Mouse (Mus musculus): ENCODE data around the gene Gm11639. TPM values are rescaled to one million over a fixed set of nuclear protein-coding genes. Genes with fewer than 3 reads are reported as not detected.

Gm11639 gene
- total RNA-seq, 2 experiments from 2014 or later = 0.79 to 1.3 TPM

DNA sequence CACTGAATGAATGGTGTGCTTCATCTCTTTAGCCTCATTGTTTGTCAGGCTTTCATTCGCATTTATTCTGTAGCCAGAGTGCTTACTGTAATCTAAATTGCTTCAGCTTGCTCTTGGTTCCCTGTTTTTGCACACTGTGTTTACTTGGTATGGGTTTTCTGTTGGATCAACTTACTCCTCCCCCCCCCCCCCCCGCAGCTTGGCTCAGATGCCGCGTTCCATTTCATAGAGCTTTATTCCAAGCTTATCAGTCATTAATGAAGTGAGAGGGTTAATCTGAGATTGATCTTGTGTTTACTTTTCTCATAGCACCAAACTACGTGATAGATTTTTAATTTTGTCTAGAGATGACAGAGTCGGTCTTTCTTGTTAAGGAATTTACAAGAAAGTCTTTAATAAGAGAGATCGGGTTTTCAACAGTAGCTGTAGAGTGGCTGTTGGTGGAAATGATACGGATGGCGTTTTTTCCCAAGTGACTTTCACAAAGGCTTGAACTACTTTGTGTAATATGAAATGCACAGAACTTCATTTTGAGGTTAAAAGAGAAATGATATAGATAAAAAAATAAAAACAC, 59.6 kb downstream of the Gm11639 start:
- intact Hi-C loops (cut with DNase I) = no loop called here
- H3K27ac ChIP-seq = no peak overlapping the region
- TF ChIP-seq CTCF (IDR thresholded peaks at IDR 0.05) = no peak
- no peak overlapping the region for H3K4me3 ChIP-seq
- DNase-seq (ENCODE audit: extremely low spot score in 1 of 2, low spot score in 2 of 2) = no peak

DNA sequence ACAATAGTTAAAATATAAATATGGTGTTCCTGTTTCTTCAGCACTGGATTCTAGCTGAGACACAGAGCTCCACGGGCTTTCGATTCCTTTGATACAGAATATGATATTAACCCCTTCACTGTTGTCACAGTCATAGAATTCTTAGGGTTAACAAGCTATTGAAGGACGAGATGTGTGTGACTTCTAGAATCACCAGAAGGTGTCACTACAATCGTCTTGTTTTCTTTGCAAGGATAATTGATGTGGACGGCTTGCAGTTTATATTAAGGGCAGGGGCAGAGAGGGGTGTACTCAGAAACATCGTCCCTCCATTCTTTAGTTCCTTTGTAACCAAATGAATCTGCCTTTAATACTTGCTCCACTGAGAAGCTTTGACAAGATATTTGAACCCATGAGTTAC, 80.3 kb downstream of the Gm11639 start:
- no peak overlapping the region for H3K4me3 ChIP-seq
- H3K27ac ChIP-seq = no peak overlapping the region
- DNase-seq (ENCODE audit: extremely low spot score in 1 of 2, low spot score in 2 of 2) = no peak
- intact Hi-C loops (cut with DNase I) = no loop called here
- peak; percentile 12 for TF ChIP-seq CTCF (IDR thresholded peaks at IDR 0.05)

DNA sequence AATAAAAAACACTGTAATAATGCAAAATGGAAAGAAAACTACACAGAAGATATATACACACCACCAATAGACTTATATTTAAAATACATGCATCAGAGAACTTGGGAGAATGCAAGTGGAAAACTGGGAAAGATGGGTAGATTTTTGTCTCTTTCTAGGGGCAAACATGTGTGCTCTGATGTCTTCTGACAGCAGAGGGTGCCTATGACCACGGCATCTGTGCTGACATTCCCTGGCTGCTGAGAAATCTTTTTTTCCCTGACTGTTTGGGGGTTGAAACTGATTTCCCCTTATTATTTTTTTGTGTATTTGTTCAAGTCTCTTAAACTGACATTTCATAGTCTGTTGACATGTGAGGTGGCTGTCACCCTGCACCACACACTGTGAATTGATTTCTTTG, 81.6 kb downstream of the Gm11639 start:
- intact Hi-C loops (cut with DNase I) = no loop called here
- no peak overlapping the region for H3K4me3 ChIP-seq
- no peak for DNase-seq (ENCODE audit: extremely low spot score in 1 of 2, low spot score in 2 of 2)
- no peak for TF ChIP-seq CTCF (IDR thresholded peaks at IDR 0.05)
- no peak overlapping the region for H3K27ac ChIP-seq

DNA sequence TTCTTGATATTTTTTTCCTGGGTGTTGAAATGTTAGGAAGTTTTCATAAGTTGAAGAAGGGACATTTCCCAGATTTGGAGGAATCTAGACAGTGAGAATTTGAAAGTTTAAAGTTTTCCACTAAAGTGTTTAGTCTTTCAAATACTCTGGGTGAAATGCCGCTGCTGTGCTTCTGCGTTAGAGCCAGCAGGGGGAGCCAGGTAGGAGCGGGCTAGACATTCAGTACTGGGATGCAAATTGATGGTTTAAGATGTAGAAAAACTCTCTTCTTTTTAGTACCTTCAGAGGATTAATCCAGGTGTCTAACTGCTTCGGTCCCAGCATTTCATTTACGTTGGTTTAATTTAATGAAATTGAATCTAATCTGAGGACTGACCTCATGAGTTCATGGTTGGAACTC, 82.6 kb downstream of the Gm11639 start:
- Histone ChIP-seq H3K27ac (no peak overlapping the region), H3K4me3 (no peak overlapping the region)
- intact Hi-C loops (cut with DNase I) = loop anchor here (1.0 to 2.0 kb wide), 2 partner anchors 177 to 357 kb away; no protein-coding TSS in a partner anchor
- DNase-seq (ENCODE audit: extremely low spot score in 1 of 2, low spot score in 2 of 2) = peak; percentile 23 to 51
- peak; percentile 87 for TF ChIP-seq CTCF (IDR thresholded peaks at IDR 0.05)

DNA sequence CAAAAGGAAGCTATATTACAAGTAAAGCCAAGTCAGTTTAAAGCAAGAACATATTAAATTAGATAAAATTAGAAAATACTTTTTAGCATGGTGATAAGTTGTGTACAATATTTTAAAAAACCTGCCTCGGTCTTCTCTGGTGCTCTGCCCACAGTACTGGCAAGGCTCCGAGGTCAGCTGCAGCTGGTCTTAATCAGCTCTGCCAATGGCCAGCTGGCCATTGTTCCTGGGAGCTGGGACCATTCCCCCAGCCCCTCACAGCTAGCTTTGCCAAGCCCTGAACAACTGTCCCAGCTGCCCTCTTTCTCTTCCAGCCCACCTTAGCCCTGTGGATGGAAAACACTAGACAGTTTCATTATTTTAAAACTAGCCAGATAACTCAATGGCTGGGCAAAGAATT, 93.3 kb downstream of the Gm11639 start:
- no peak overlapping the region for H3K27ac ChIP-seq
- no peak overlapping the region for H3K4me3 ChIP-seq
- intact Hi-C loops (cut with DNase I) = no loop called here
- no peak for TF ChIP-seq CTCF (IDR thresholded peaks at IDR 0.05)
- no peak for DNase-seq (ENCODE audit: extremely low spot score in 1 of 2, low spot score in 2 of 2)

DNA sequence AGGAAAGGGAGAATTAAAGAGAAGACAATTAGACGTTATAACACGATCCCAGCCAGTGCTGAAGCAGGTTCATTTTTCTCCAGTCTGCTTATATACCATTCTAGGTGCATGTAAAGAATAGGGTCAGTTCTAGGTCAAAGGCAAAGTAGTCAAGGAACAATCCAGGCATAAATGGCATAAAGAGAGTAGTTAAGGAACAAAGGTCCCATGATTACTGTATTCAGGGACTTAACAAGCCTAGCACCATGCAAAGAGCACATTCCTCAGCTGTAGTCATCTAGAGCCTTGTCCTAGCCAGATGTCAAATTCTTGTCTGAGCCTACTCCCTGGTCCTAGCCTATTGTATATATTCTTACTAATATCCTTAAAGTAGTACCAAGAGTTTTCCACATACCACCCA, 259.2 kb downstream of the Gm11639 start:
- no peak for DNase-seq (ENCODE audit: extremely low spot score in 1 of 2, low spot score in 2 of 2)
- intact Hi-C loops (cut with DNase I) = no loop called here
- no peak for TF ChIP-seq CTCF (IDR thresholded peaks at IDR 0.05)

DNA sequence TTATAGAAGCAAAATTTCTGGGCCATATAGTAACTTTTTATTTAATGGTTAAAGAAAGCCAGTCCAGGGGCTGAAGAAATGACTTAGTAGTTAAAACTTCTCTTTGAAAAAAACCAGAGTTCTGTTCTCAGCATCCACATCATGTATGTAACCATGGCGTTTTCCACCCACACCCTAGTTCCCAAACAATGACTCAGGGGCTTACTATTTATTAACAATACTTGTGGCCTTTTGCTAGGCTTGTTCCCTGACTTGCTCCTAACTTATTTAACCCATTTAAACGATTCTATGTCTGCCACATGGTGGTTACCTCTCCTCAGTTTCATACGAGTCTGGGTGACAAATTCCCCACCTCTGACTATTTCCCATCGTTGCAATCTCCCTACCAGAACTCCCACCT, 266.8 kb downstream of the Gm11639 start:
- intact Hi-C loops (cut with DNase I) = no loop called here
- Histone ChIP-seq H3K27ac (no peak overlapping the region), H3K4me3 (no peak overlapping the region)
- DNase-seq (ENCODE audit: extremely low spot score in 1 of 2, low spot score in 2 of 2) = no peak
- no peak for TF ChIP-seq CTCF (IDR thresholded peaks at IDR 0.05)

More for the DNA sequence above, 259.2 kb downstream of the Gm11639 start:
- H3K27ac ChIP-seq = no peak overlapping the region
- H3K4me3 ChIP-seq = no peak overlapping the region

DNA sequence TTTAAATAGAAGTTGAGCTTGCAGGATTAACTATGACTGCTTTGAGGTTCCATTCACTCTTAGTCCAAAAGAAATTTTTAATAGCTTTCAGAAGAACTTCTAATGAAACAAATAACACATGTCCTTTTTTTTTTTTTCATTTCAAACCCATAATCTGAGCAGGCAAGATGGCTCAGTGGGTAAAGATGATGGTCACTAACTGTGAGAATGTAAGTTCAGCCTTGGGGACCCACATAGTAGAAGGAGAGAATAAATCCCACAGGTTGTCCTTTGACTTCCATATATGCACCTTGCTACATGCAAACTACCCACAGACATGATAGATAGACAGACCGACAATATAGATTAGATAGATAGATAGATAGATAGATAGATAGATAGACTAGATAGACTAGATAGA, 282.4 kb downstream of the Gm11639 start:
- no peak for TF ChIP-seq CTCF (IDR thresholded peaks at IDR 0.05)
- intact Hi-C loops (cut with DNase I) = no loop called here
- no peak overlapping the region for H3K4me3 ChIP-seq
- H3K27ac ChIP-seq = no peak overlapping the region
- DNase-seq (ENCODE audit: extremely low spot score in 1 of 2, low spot score in 2 of 2) = no peak

DNA sequence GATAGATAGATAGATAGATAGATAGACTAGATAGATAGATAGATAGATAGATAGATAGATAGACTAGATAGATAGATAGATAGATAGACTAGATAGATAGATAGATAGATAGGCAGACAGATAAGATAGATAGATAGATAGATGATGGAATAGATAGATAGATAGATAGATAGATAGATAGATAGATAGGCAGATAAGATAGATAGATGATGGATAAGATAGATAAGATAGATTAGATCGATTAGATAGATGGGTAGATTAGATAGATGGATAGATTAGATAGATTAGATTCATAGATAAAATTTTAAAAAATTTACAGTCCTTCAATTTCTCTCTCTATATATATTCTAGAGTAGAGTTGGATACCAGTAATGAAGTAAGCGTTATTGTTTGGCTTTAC, 282.9 kb downstream of the Gm11639 start:
- TF ChIP-seq CTCF (IDR thresholded peaks at IDR 0.05) = no peak
- Histone ChIP-seq H3K4me3 (no peak overlapping the region), H3K27ac (no peak overlapping the region)
- DNase-seq (ENCODE audit: extremely low spot score in 1 of 2, low spot score in 2 of 2) = no peak
- intact Hi-C loops (cut with DNase I) = no loop called here

DNA sequence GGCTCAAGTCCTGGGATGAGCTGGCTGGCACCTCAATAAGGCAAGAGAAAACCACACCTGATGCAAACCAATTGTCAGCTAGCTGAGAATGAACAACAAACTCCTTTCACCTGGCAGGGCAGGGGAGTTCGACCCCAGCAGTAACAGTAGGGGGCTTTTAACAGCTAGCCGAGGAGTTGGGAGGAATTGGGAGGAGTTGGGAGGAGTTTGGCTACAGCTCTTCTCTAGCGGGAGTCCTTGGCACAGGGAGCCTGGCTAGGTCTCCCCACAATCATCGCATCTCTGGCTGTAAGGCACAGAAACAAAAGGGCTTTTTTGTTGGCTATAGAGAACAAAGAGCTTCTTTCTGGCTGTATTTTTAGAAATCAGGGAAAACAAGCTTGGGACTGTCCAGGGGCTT, 285.8 kb downstream of the Gm11639 start:
- intact Hi-C loops (cut with DNase I) = no loop called here
- no peak for TF ChIP-seq CTCF (IDR thresholded peaks at IDR 0.05)
- DNase-seq (ENCODE audit: extremely low spot score in 1 of 2, low spot score in 2 of 2) = no peak
- Histone ChIP-seq H3K27ac (no peak overlapping the region), H3K4me3 (no peak overlapping the region)

DNA sequence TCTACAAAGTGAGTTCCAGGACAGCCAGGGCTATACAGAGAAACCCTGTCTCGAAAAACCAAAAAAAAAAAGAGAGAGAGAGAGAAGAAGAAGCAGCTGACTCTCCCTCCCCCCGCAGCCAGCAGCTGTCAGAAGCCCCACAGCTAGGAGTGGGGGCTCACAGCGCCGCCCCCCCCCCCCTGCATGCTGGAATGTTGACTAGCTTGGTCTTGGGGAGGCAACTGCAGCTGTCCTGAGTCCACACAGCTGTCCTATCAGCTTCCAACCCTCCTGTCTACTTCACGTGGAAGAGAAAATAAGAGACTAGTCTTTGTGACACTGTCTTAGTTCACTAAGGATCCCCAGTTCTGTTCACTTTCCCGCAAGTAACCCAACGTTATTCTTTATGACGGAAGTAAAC, 287.0 kb downstream of the Gm11639 start:
- no peak for TF ChIP-seq CTCF (IDR thresholded peaks at IDR 0.05)
- intact Hi-C loops (cut with DNase I) = no loop called here
- DNase-seq (ENCODE audit: extremely low spot score in 1 of 2, low spot score in 2 of 2) = no peak
- Histone ChIP-seq H3K27ac (no peak overlapping the region), H3K4me3 (no peak overlapping the region)

DNA sequence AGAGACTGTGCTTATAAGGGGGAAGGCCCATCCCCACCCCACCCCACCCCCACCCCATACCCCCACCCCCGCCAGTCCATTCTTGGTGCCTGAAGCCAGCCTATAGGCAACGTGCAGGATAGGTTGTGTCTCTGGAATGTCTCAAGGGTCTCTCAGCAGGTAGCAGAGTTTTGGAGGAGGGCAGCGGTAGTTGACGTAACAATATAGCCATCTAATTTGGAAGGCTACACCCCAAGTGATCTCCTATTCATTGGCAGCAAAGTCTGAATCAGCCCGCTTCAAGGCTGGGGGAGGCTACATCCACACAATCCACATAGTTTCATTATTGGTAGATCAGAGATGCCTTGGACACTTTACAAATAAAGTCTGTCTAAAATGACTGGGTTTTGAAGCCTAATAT, 292.5 kb downstream of the Gm11639 start:
- no peak for TF ChIP-seq CTCF (IDR thresholded peaks at IDR 0.05)
- Histone ChIP-seq H3K4me3 (no peak overlapping the region), H3K27ac (no peak overlapping the region)
- intact Hi-C loops (cut with DNase I) = no loop called here
- DNase-seq (ENCODE audit: extremely low spot score in 1 of 2, low spot score in 2 of 2) = no peak

DNA sequence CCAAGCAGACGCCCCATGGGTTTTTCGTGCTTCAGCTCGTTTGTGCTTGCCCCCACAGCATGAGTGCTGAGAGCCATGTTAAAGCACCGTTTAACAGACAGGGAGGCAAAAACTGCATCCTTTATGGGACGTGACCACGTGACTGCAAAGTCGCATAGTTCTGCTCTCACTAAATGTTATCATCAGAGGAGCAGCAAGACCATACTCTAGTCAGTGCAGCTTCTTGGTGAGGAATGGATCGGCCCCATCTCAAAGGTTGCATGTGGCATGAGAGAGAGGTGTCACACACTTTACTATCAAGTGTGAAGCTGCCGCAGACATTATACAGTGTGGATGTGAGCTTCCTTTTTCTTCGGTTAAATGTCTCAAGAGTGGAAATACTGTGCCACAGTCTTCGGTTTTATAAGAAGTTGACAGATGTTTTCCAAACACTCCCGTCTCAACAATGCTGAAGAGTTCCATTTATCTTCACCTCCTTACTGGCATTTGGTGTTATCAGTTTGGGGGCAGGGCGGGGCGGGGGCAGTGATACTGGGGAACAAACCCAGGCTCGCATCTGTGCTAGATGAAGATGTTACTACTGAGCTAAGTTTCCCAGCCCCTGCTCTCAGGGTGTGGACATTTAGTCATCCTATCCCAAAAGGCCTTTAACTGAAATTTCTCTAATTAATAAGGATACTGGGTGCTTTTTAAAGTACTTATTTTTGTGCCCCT, 296.0 kb downstream of the Gm11639 start:
- H3K4me3 ChIP-seq = no peak overlapping the region
- no peak overlapping the region for H3K27ac ChIP-seq
- TF ChIP-seq CTCF (IDR thresholded peaks at IDR 0.05) = no peak
- DNase-seq (ENCODE audit: extremely low spot score in 1 of 2, low spot score in 2 of 2) = no peak
- intact Hi-C loops (cut with DNase I) = no loop called here
